Mouse (Mus musculus): ENCODE results near the gene Phf12.

Gene Phf12

GRCm38 (mm10) chr11:77968786-77969185 is 13.8 kb upstream of the Phf12 start:
- in situ Hi-C loops (cut with MseI, MboI), result loop anchor here (5.0 kb wide), 1 partner anchor 141 kb away; no protein-coding TSS in a partner anchor

- in situ Hi-C loops (cut with MseI, MboI), result no loop called here
Measured at GRCm38 (mm10) chr11:77970718-77971117, 11.8 kb upstream of the Phf12 start.

GRCm38 (mm10) chr11:77973520-77973919 is 9.0 kb upstream of the Phf12 start:
- in situ Hi-C loops (cut with MseI, MboI), result no loop called here

DNA sequence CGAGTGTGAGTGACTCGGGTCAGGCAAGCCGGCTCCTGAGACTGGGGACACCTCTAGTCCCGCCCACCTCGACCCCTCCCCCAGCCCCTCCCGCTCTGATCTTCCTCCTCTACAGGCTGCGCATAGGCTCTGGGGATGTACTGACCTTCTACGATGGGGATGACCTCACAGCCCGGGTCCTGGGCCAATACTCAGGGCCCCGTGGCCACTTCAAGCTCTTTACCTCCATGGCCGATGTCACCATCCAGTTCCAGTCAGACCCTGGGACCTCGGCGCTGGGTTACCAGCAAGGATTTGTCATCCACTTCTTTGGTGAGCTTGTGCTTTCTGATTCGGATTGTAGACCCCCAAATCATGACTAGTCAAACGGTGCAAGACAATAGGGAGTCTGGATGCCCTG is 8.2 kb upstream of the Phf12 start:
- in situ Hi-C loops (cut with MseI, MboI), result no loop called here

GRCm38 (mm10) chr11:77975873-77976272 is 6.7 kb upstream of the Phf12 start:
- in situ Hi-C loops (cut with MseI, MboI), result no loop called here

GRCm38 (mm10) chr11:77978161-77978560 is 4.4 kb upstream of the Phf12 start:
- in situ Hi-C loops (cut with MseI, MboI), result no loop called here

- in situ Hi-C loops (cut with MseI, MboI), result no loop called here
Measured at GRCm38 (mm10) chr11:77979221-77979809, 3.2 kb upstream of the Phf12 start.

GRCm38 (mm10) chr11:77980281-77981204 is 2.0 kb upstream of the Phf12 start:
- in situ Hi-C loops (cut with MseI, MboI), result no loop called here

DNA sequence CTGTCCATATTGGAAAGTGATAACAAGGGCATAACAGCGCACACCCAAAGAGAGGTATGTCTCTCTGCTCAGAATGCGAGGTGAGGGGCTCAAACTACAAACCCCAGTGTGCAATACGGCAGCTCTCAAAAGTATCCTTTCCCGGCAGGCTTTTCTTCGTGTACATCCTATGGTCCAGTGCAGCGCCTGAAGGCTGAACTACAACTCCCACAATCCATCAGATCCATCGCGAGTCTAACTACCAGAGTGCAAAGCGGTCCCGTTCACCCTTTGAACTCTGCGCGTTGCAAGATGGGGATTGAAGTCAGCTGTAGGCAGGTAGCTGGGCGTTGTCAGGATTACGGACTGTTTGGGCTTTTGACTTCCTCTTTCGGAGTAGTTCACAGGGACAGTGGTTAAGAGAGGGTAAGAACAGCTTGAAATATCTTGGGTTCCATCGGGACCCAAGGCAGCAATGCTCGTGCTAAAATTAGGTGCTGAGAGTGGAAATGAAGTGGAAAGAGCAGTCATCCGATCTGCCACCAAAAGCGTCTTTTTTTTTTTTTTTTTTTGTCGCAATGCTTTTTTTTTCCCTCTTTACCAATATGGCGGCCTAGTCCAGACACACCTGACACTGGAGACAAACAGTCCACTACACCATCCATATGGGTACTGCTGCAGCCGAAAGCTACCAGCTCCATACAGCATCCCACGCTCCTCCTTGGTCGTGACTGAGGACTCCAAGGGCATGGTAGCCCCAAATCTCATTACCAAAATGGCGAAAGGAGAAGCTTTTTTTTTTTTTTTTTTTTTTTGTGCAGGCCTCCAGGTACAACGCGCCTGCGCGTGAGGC is 729 bp upstream of the Phf12 start:
- in situ Hi-C loops (cut with MseI, MboI), result no loop called here

- in situ Hi-C loops (cut with MseI, MboI), result no loop called here
Measured at GRCm38 (mm10) chr11:77983191-77983936, 810 bp downstream of the Phf12 start.

- in situ Hi-C loops (cut with MseI, MboI), result no loop called here
Measured at GRCm38 (mm10) chr11:77983937-77984835, 1.6 kb downstream of the Phf12 start.

GRCm38 (mm10) chr11:77984836-77985231 is 2.3 kb downstream of the Phf12 start:
- in situ Hi-C loops (cut with MseI, MboI), result no loop called here

GRCm38 (mm10) chr11:77985541-77986065 is 3.0 kb downstream of the Phf12 start:
- in situ Hi-C loops (cut with MseI, MboI), result no loop called here

DNA sequence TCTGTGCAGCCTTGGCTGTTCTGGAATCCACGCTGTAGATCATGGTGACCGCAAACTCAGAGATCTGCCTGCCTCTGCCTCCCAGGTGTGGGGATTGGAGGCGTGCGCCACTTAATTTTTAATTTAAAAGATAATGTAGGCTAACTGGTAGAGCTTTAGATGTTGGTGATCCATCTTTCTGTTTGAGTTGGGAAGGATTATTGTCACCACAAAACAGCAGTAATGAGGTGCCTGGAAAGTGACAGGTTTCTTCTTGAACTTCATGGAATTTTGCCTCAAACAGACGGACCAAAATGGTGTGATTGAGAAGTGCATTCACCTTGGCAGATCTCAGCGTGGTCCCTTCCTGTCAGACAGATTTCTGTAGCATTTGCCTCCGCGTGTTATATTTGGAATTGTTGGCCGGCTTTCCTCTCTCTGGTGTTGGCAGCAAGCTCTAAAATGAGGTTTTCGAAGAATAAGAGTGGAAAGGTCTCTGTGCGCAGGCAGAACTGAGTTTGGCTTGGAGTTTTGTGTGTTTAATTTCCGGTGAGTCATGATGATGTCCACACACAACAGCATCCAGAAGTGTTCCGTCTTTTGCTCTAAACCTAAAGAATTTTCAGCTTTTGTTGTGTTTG is 6.6 kb downstream of the Phf12 start:
- in situ Hi-C loops (cut with MseI, MboI), result no loop called here

- in situ Hi-C loops (cut with MseI, MboI), result no loop called here
Measured at GRCm38 (mm10) chr11:77995556-77995955, 13.0 kb downstream of the Phf12 start.

DNA sequence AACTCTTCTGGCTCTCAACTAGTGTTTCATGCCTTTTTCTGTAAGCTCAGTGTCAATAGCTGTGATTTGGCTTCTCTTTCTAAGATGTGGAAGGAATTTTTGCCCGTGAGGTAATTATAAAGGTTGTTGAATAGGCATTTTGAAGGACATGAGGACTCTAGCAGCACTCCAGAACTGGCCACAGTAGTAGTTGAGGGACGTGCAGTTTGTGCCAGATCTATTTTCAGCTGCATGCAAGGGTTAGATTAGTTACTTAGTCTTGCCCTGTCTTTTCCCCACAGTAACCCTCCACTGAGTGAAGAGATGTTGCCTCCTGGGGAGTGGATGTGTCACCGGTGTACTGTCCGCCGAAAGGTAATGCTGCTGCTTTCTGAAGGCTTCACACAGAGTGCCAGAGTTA is 23.9 kb downstream of the Phf12 start:
- in situ Hi-C loops (cut with MseI, MboI), result no loop called here

DNA sequence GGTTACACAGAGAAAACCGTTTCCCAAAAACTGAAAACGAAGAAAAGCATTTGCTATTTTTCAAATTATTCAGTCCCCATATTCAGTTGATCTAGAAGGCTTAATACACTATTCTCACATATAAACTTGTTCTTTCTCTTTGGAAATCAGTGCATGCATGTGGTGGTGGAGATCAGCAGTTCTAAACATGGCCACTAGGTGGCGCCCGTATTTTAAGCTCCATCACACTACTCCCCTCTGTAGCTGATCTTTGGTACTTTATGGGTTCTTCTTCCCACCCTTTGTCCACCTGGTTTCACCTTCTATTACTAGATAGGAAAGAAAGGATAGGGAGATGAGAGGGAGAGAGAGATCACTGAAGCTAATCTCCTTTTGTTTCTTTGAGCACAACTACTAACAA is 37.1 kb downstream of the Phf12 start:
- in situ Hi-C loops (cut with MseI, MboI), result no loop called here

GRCm38 (mm10) chr11:78023607-78024006 is 41.1 kb downstream of the Phf12 start:
- in situ Hi-C loops (cut with MseI, MboI), result no loop called here

DNA sequence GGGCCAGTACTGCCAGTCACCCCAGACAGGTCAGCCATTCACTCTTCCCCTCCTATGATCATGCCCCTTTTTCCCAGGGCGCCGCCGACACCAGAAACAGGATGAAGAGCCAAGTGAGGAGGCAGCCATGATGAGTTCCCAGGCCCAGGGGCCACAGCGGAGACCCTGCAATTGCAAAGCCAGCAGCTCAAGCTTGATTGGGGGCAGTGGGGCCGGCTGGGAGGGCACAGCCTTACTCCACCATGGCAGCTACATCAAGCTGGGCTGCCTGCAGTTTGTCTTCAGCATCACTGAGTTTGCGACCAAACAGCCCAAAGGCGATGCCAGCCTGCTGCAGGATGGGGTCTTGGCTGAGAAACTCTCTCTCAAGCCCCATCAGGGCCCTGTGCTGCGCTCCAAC is 46.7 kb downstream of the Phf12 start:
- in situ Hi-C loops (cut with MseI, MboI), result no loop called here

DNA sequence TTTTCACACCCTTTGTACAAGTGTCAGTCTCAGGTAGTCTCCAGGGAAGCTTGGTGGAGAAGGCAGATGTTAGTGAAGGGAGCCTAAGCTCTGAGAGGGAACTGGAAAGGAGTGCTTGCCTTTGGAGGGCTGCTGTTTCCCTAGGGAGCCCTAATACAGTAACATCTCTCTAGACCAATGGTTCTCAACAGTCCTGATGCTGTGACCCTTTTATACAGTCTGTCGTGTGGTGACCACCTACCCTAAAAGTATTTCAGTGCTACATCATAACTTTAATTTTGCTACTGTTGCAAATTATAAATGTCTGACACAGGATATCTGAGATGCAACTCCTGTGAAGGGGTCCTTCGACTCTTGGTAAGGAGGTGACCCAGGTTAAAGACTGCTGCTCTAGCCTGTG is 48.0 kb downstream of the Phf12 start:
- in situ Hi-C loops (cut with MseI, MboI), result no loop called here

All from mouse trophoblast stem cell (cell line).